Mouse (Mus musculus): ENCODE measurements around the gene Ubac2.

Gene Ubac2

GRCm38 (mm10) chr14:121970402-121970801, 92.0 kb downstream of the Ubac2 start:
- no peak for DNase-seq (ENCODE audit: low spot score)

GRCm38 (mm10) chr14:121973114-121973513, 94.7 kb downstream of the Ubac2 start:
- DNase-seq (ENCODE audit: low spot score), result no peak

- DNase-seq (ENCODE audit: low spot score), result no peak
Measured at GRCm38 (mm10) chr14:121981531-121981930, 103.1 kb downstream of the Ubac2 start.

GRCm38 (mm10) chr14:121983009-121983933, 104.9 kb downstream of the Ubac2 start:
- DNase-seq (ENCODE audit: low spot score), result no peak

DNA sequence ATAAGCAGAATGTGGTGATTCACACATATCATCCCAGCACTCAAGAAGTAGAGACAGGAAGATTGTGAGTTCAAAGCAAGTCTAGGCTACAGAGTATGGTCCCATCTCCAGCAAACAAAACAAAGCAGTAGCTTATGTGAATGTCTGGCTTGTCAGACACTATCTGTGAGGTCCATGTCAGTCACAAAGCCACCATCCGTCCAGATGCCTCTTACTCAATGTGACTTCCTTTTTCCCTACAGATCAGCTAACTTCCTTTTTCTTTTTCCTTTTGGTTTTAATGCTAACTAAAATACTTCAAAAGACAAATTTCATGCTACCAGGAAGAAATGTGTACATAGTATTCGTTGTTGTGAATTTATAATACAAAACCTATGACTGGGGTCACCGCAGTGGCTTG, 107.1 kb downstream of the Ubac2 start:
- DNase-seq (ENCODE audit: low spot score), result no peak

DNA sequence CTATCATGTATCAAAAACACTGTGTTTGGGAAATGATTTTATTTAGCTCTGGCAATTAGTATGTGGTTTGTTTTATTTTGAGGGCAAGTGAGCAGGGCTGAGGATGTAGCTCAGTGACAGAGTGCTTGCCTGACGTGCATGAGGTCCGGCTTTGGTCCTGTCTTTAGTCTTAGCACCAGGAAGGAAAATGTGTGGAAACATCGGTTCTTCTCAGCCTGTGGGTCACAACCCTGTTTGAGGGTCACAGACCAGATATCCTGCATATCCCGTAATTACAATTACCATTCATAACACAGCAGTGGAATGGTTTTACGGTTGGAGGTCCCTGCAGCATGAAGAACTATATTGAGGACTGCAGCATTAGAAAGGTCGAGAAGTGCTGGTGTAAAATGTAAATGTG, 107.6 kb downstream of the Ubac2 start:
- no peak for DNase-seq (ENCODE audit: low spot score)

- no peak for DNase-seq (ENCODE audit: low spot score)
Measured at GRCm38 (mm10) chr14:121987287-121987686, 108.9 kb downstream of the Ubac2 start.

DNA sequence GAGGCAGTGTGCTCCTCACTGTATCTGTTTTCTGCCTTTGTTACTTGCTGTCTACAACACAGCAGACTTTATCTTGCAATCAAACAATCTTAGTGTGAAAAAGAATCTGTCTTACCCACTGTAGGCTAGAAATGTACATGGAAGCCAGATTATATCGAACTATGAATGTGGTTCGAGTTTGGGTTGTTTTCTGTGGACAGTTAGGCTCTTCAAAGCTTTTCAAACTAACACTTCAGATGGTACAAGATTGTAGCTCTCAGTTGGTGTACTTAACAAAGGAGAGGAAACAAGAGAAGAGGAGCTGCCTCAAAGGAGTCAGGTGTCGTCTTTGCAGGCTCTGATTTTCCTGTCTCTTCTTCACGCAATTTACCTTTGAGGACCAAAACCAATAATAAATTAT, 109.3 kb downstream of the Ubac2 start:
- DNase-seq (ENCODE audit: low spot score), result no peak

GRCm38 (mm10) chr14:121989331-121989730, 110.9 kb downstream of the Ubac2 start:
- no peak for DNase-seq (ENCODE audit: low spot score)

DNA sequence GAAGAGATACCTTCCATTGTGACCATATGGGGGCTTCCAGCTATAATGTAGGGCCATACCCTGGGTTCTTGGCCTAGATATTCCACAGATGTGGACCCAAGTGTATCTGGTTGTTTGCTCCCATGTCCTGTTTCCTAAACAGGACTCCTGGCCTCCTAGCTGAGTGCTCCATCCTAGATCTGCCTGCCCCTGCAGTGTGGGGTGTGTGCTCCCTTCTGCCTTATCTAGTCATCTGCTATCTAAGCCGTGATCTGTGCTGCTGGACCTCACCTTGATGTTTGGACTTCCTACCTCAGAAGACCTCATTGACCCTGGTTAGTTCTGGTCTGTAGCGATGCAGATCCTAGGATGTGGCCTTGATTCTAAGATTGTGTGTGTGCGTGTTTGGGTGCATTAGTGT, 111.4 kb downstream of the Ubac2 start:
- DNase-seq (ENCODE audit: low spot score), result no peak

DNA sequence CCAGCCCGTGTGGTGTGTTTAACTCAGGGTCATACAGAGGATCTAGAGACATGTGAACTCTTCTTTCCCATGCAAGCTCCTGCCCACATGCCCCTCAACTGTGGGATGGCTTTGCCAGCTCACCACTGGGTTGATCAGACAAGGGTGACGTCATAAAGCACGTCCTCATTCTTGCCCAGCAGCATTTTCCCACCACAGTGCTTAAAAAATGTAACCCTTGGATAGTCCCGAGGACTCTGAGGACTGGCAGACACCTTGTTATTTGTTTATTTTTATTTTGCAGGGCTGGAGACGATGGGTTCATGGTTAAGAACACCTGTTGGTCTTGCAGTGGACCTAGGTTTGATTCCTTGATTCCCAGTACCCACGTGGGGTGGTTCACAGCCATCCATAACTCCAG, 112.5 kb downstream of the Ubac2 start:
- no peak for DNase-seq (ENCODE audit: low spot score)

DNA sequence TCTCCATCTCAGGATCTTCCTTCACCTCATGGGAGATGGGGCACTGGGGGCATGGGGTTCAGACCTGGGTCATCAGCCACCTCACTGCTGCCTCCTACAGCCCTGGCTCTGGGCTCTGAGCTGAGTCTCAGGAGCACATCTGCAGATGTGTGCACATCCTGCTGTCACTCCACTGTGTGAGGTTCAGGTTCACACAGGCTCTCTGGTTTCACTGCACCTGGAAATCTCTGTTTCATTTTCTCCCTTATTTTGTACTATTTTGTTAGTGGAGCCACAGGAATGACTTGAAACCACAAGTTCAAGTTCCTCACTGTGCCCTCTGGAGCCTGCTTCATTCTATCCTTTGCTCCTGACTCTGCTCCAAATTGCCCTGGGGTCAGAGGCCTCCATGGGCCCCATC, 113.5 kb downstream of the Ubac2 start:
- no peak for DNase-seq (ENCODE audit: low spot score)

DNA sequence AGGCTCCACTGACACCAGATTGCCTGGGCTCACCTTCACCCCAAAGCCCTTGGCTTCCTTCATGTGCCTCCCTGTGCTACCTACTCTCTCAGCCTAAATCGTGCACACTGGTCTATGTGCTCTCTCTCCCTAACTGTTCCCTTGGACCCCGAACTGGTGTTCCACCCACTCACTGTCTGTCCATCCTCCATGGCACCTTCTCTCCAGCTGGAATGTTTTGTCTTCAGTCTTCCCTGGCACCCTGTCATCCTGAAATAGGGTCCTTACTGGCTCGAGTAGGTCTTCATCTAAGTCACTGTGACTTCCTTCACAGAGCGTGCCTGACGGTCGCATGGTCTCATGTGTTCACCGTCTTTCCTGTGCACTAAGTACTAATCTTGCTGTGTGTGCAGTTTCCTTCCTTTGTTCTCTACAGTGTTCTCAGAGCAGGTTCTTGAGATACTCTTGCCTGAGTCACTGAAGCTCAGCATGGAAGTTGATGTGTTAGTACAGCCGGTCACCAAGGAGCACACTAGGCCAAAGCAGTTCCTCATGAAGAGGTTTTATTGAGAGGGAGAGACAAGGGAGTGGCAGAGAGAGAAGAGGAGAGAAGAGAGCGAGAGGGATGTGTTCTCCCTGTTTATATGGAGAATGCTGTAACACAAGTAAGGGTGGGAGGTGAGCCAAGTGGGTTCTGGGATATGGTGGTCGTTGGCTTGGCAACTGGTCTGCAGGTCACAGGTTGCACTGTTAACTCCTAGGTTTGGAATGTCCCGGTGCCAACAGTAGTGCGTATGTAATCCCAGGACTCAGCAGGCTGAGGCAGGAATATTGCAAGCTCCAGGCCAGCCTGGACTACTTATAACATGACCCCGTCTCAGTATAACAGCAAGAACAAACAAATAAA, 114.2 kb downstream of the Ubac2 start:
- DNase-seq (ENCODE audit: low spot score), result no peak

DNA sequence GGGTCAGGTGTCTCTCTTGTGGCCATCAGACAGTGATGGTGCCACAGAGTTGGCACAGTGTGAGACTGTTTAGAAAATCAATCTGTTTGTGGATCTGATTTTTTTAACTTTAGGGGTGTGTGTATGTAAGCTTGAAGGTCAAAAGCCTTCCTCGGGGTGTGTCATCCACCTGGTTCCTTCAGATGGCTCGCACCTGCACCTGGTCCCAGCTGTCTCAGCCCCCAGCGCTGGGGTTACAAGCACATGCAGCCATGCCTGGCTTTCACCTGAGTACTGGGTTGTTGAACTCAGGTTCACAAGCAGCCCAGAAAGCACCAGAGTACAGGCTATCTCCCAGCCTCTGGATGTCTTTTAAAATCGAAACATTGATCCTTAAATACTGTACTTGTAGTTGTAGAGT, 115.2 kb downstream of the Ubac2 start:
- no peak for DNase-seq (ENCODE audit: low spot score)

GRCm38 (mm10) chr14:121994171-121994700, 115.8 kb downstream of the Ubac2 start:
- no peak for DNase-seq (ENCODE audit: low spot score)

- DNase-seq (ENCODE audit: low spot score), result no peak
Measured at GRCm38 (mm10) chr14:121994846-121995556, 116.6 kb downstream of the Ubac2 start.

GRCm38 (mm10) chr14:121995557-121995870, 117.1 kb downstream of the Ubac2 start:
- no peak for DNase-seq (ENCODE audit: low spot score)

- no peak for DNase-seq (ENCODE audit: low spot score)
Measured at GRCm38 (mm10) chr14:121996786-121997185, 118.4 kb downstream of the Ubac2 start.

- no peak for DNase-seq (ENCODE audit: low spot score)
Measured at GRCm38 (mm10) chr14:121999455-121999854, 121.0 kb downstream of the Ubac2 start.

GRCm38 (mm10) chr14:122000346-122001105, 122.1 kb downstream of the Ubac2 start:
- no peak for DNase-seq (ENCODE audit: low spot score)

- no peak for DNase-seq (ENCODE audit: low spot score)
Measured at GRCm38 (mm10) chr14:122002224-122002623, 123.8 kb downstream of the Ubac2 start.
